8 mouse cellular contexts compared by ENCODE assay signal in genomic region chr14:78848477-78848876, GRCm38 (mm10). TPM values are rescaled to one million over a fixed set of nuclear protein-coding genes. Genes with fewer than 3 reads are reported as not detected.
DNase-seq lines count a peak whose midpoint lies in the region; ATAC-seq and TF ChIP-seq lines count a peak whose summit lies in the region.

No protein-coding gene starts in this region.

- TF ChIP-seq CTCF in left cerebral cortex, adult 2 months (IDR thresholded peaks at IDR 0.05) = no peak

- no peaks in the 10 kb centered on the region for H3K36me3 ChIP-seq in embryonic facial prominence, embryonic 14.5 days (ENCODE audit: control insufficient read depth, insufficient read depth, low read length)
- H3K36me3 ChIP-seq in neural tube, embryonic 13.5 days = no peaks in the 10 kb centered on the region

- 4% methylated on average over 3 of the region's 3 CpGs for WGBS in embryonic facial prominence, embryonic 14.5 days
- 3% methylated on average over 3 of the region's 3 CpGs for WGBS in neural tube, embryonic 13.5 days

- intact Hi-C loops in left cerebral cortex, adult 2 months (cut with DNase I) = loop anchor here (1.0 to 5.0 kb wide), 3 partner anchors 51 to 180 kb away; no protein-coding TSS in a partner anchor
- intact Hi-C loops in left cerebral cortex, postnatal 36 days (cut with DNase I) = loop anchor here (2.0 kb wide), 1 partner anchor 116 kb away; the partner anchor contains the start of gene Dgkh

- H3K9me3 ChIP-seq in embryonic facial prominence, embryonic 14.5 days (ENCODE audit: control insufficient read depth, low read length) = no peaks in the 10 kb centered on the region
- H3K9me3 ChIP-seq in neural tube, embryonic 13.5 days = no peaks in the 10 kb centered on the region

- peaks cover 9% of the 10 kb centered on the region; the same call in 1 of the 2 replicates for H3K4me1 ChIP-seq in embryonic facial prominence, embryonic 14.5 days (ENCODE audit: control insufficient read depth, insufficient read depth, low read length)
- H3K4me1 ChIP-seq in neural tube, embryonic 13.5 days (replicated peaks) = peaks cover 29% of the 10 kb centered on the region

- no peak for ATAC-seq in embryonic facial prominence, embryonic 14.5 days (ENCODE audit: low read depth)
- no peak for ATAC-seq in neural tube, embryonic 13.5 days (ENCODE audit: low read depth)
- no peak for ATAC-seq in monocyte, adult 5-6 weeks (replicated peaks; ENCODE audit: insufficient number of reproducible peaks, low FRiP score, low TSS enrichment, poor library complexity, severe bottlenecking)

- peak overlapping the region; percentile 66 for H3K4me2 ChIP-seq in embryonic facial prominence, embryonic 14.5 days (ENCODE audit: low read depth, low read length)
- peak overlapping the region; percentile 64 for H3K4me2 ChIP-seq in neural tube, embryonic 13.5 days

- peak overlapping the region; percentile 95 for H3K27ac ChIP-seq in left cerebral cortex, adult 2 months
- peak overlapping the region; percentile 83 for H3K27ac ChIP-seq in embryonic facial prominence, embryonic 14.5 days (replicated peaks; ENCODE audit: low read depth, low read length)
- H3K27ac ChIP-seq in neural tube, embryonic 13.5 days (replicated peaks) = peak overlapping the region; percentile 92

- peak overlapping the region; percentile 89 for H3K4me3 ChIP-seq in left cerebral cortex, adult 2 months
- peak overlapping the region; percentile 85 for H3K4me3 ChIP-seq in embryonic facial prominence, embryonic 14.5 days (ENCODE audit: low read depth, low read length)
- H3K4me3 ChIP-seq in neural tube, embryonic 13.5 days = peak overlapping the region; percentile 94

- H3K9ac ChIP-seq in embryonic facial prominence, embryonic 14.5 days (ENCODE audit: low read depth, low read length) = peak overlapping the region; percentile 87
- peak overlapping the region; percentile 95 for H3K9ac ChIP-seq in neural tube, embryonic 13.5 days

- DNase-seq in left cerebral cortex, adult 2 months (ENCODE audit: extremely low spot score in 1 of 2, low spot score in 2 of 2) = no peak
- no peak for DNase-seq in left cerebral cortex, postnatal 36 days (ENCODE audit: low spot score in 2 of 2)
- peak; percentile 12 for DNase-seq in embryonic facial prominence, embryonic 14.5 days (ENCODE audit: low spot score)
- DNase-seq in kidney, postnatal 10 days = peak; percentile 22
- DNase-seq in cerebellum, postnatal 4 days (ENCODE audit: low spot score in 2 of 2) = no peak
- DNase-seq in adrenal gland, adult 8-10 months = no peak

- H3K27me3 ChIP-seq in embryonic facial prominence, embryonic 14.5 days (replicated peaks; ENCODE audit: control insufficient read depth, insufficient read depth, low read length) = no peaks in the 10 kb centered on the region
- H3K27me3 ChIP-seq in neural tube, embryonic 13.5 days = no peaks in the 10 kb centered on the region

RNA-seq across cellular contexts. Expression of gene Vwa8, which starts 0.4 kb away (rescaled TPM):
- total RNA-seq in left cerebral cortex, adult 2 months (2021) = 10 to 100 TPM; 31.7 to 32.3 TPM
- total RNA-seq in left cerebral cortex, postnatal 36 days (2021) = 10 to 100 TPM; 29.5 to 30.2 TPM
- polyA plus RNA-seq in embryonic facial prominence, embryonic 14.5 days (2014; fragmentation: Nextera tagmentation; extraction: Ambion mirVana) = 11.7 and 13.1 TPM in 2 replicates
- 6.5 and 6.9 TPM in 2 replicates for polyA plus RNA-seq in neural tube, embryonic 13.5 days (2015; fragmentation: Nextera tagmentation; extraction: Ambion mirVana)
- total RNA-seq in monocyte, adult 5-6 weeks (2017) = 8.4 to 29.1 TPM (median 8.9 TPM) in 3 replicates
- 100 to 1,000 TPM; 165 to 179 (median 171) TPM for total RNA-seq in adrenal gland, adult 8-10 months (2022)

Comparison
In these comparisons a context has a peak if more than half of its experiments do, and no peak if none do; other contexts are left out.
1. DNase-seq: peak in embryonic facial prominence, embryonic 14.5 days (single experiment) and kidney, postnatal 10 days (single experiment); none in left cerebral cortex, adult 2 months (0 of 2), left cerebral cortex, postnatal 36 days (0 of 2), cerebellum, postnatal 4 days (0 of 2) and adrenal gland, adult 8-10 months (single experiment).
2. Peak in every context shown above with its lines, with median percentiles within 50 percentile points of each other: H3K27ac ChIP-seq and H3K4me3 ChIP-seq.